Comparison of ENCODE assay signal across 9 mouse cellular contexts in the genomic region with DNA sequence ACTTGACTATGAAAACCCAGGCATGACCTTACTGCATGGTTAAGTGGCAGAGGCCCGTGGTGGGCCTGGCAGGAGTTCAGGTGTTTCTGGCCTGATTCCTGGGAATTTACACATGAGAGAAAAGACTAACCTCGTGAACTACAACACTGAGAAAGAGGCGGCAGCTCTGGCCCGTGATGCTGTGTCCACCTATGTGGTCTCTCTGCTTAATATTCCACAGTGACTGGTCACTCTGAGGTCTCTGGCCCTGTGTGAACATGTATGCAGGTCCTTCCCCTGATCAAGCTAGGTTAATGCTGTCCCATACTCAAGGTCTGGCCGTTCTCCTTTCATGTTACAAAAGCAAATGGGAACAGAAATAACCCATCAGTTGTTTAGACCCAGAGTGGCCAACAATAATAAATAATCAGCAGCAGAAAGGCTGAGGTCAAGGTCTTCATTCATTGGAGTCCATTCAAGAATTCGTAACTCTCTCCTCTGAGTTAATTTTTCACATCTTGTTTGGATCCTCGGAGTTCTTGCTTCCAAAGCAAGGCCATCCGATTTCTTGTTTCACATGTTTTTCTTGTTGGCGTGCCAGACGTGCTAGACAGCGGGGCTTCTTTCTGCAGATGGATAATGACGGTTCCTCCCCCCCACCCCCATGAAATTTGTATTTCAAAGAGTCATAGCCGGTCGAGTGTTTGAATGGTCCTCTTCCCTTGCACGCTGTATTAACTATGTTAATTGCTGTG.
DNase-seq lines count a peak whose midpoint lies in the region; ATAC-seq and TF ChIP-seq lines count a peak whose summit lies in the region.
"Had no signal": no experiment of that assay in that cellular context is flagged by ENCODE, and none has a peak within 500 bp of the region (broad histone marks: within the 10 kb centered on the region; RNA-seq: fewer than 3 reads in every experiment).

No protein-coding gene starts in this region.

- H3K27ac ChIP-seq in heart, postnatal 0 days (ENCODE audit: low read depth), result peak overlapping the region; percentile 64
- 0 out of 2 replicates have a peak overlapping the region, but pooled peaks have one; percentile 28 for H3K27ac ChIP-seq in limb, embryonic 14.5 days (replicated peaks; ENCODE audit: low read depth, low read length)
- H3K27ac ChIP-seq: liver, embryonic 14.5 days had no signal

- no peak overlapping the region for H3K4me2 ChIP-seq in heart, postnatal 0 days (ENCODE audit: low read depth, low read length)
- no peak overlapping the region for H3K4me2 ChIP-seq in limb, embryonic 14.5 days (replicated peaks; ENCODE audit: low read depth, low read length, severe bottlenecking)

- TF ChIP-seq POLR2A in limb, embryonic 14.5 days (IDR thresholded peaks at IDR 0.05; ENCODE audit: borderline replicate concordance, extremely low read depth, insufficient read depth, insufficient read length), result no peak

- no peaks in the 10 kb centered on the region for H3K9me3 ChIP-seq in heart, postnatal 0 days (replicated peaks; ENCODE audit: control insufficient read depth, low read length)
- H3K9me3 ChIP-seq in limb, embryonic 14.5 days (ENCODE audit: control insufficient read depth, low read length), result no peaks in the 10 kb centered on the region

- H3K36me3 ChIP-seq in heart, postnatal 0 days (replicated peaks; ENCODE audit: control insufficient read depth, insufficient read depth, low read length), result no peaks in the 10 kb centered on the region
- no peaks in the 10 kb centered on the region for H3K36me3 ChIP-seq in limb, embryonic 14.5 days (ENCODE audit: control insufficient read depth, insufficient read depth, low read length)

- H3K4me1 ChIP-seq in heart, postnatal 0 days (ENCODE audit: control insufficient read depth, insufficient read depth), result peaks cover 18% of the 10 kb centered on the region
- peaks cover 14% of the 10 kb centered on the region; the same call in 1 of the 2 replicates for H3K4me1 ChIP-seq in limb, embryonic 14.5 days (ENCODE audit: control insufficient read depth, insufficient read depth, low read length)

- 66% methylated on average over 15 of the region's 15 CpGs for WGBS in heart, postnatal 0 days
- WGBS in limb, embryonic 14.5 days, result 63% methylated on average over 15 of the region's 15 CpGs

- H3K4me3 ChIP-seq in heart, postnatal 0 days (ENCODE audit: low read depth, low read length), result no peak overlapping the region
- H3K4me3 ChIP-seq in limb, embryonic 14.5 days (replicated peaks; ENCODE audit: low read length), result no peak overlapping the region

- no peak overlapping the region for H3K9ac ChIP-seq in heart, postnatal 0 days (replicated peaks; ENCODE audit: low read depth, low read length)
- no peak overlapping the region for H3K9ac ChIP-seq in limb, embryonic 14.5 days (ENCODE audit: low read depth, low read length, severe bottlenecking)
- H3K9ac ChIP-seq: liver, embryonic 14.5 days had no signal

- no peak for TF ChIP-seq CTCF in heart, postnatal 0 days (IDR thresholded peaks at IDR 0.05; ENCODE audit: low read depth)

- DNase-seq in cerebellum, postnatal 25 days, result peak; percentile 29 to 56
- DNase-seq in cerebellum, adult 18-20 months, result no peak
- peak; percentile 89 for DNase-seq in Muller cell, postnatal 12 days (ENCODE audit: inconsistent ontology term)
- no peak for DNase-seq in heart, postnatal 0 days (ENCODE audit: low spot score)
- no peak for DNase-seq in limb, embryonic 14.5 days (ENCODE audit: low spot score)
- DNase-seq in MN1 (ENCODE audit: low spot score), result no peak
- DNase-seq in right cerebral cortex, adult 18-20 months, result no peak

- peak; percentile 45 for ATAC-seq in heart, postnatal 0 days (ENCODE audit: insufficient read depth, low read depth)
- no peak for ATAC-seq in limb, embryonic 14.5 days (ENCODE audit: low FRiP score, low read depth)
- no peak for ATAC-seq in megakaryocyte, adult 5-6 weeks (ENCODE audit: poor library complexity, severe bottlenecking)

- 0 out of 2 replicates have a peak, but pooled peaks have one; percentile 42 for TF ChIP-seq EP300 in heart, postnatal 0 days (IDR thresholded peaks at IDR 0.05; ENCODE audit: low read depth)

- H3K27me3 ChIP-seq in heart, postnatal 0 days (ENCODE audit: control insufficient read depth, insufficient read depth, low read length), result no peaks in the 10 kb centered on the region
- no peaks in the 10 kb centered on the region for H3K27me3 ChIP-seq in limb, embryonic 14.5 days (ENCODE audit: control insufficient read depth, insufficient read depth, low read length)

Comparison
In these comparisons a context has a peak if more than half of its experiments do, and no peak if none do; other contexts are left out.
1. DNase-seq: peak in cerebellum, postnatal 25 days (2 of 2) and Muller cell, postnatal 12 days (single experiment); none in cerebellum, adult 18-20 months (0 of 2), heart, postnatal 0 days (single experiment), limb, embryonic 14.5 days (single experiment), MN1 (single experiment) and right cerebral cortex, adult 18-20 months (single experiment).